Mouse (Mus musculus): ENCODE results near the gene Pbsn. TPM values are rescaled to one million over a fixed set of nuclear protein-coding genes. Genes with fewer than 3 reads are reported as not detected.
A peak's percentile ranks its signal among the peaks of the same experiment; 100 is the strongest.
"Not testable (repeated sequence)": the region's sequence is repeated elsewhere in the genome, so short reads cannot be mapped to it uniquely, and the experiment has no call there.

Pbsn gene
- not detected in 2 replicates for polyA plus RNA-seq (2012; rRNA removed)
- polyA plus RNA-seq (2014; fragmentation: Nextera tagmentation; extraction: Ambion mirVana), result not detected in 2 replicates

GRCm38 (mm10) chrX:77853523-77853922 lies at the start of gene Pbsn:
Gene Pbsn, minus strand, starts transcription at chrX:77853623.
- Histone ChIP-seq H3K27me3 (ENCODE audit: control insufficient read depth, insufficient read depth, low read length) (no peaks in the 10 kb centered on the region), H3K27ac (replicated peaks; ENCODE audit: low read depth, low read length) (no peak within 1 kb of the TSS), H3K9me3 (ENCODE audit: control insufficient read depth, low read length) (no peaks in the 10 kb centered on the region), H3K4me3 (replicated peaks; ENCODE audit: low read length) (no peak within 1 kb of the TSS), H3K36me3 (ENCODE audit: control insufficient read depth, insufficient read depth, low read length) (no peaks in the 10 kb centered on the region), H3K4me2 (replicated peaks; ENCODE audit: low read depth, low read length, severe bottlenecking) (no peak within 1 kb of the TSS), H3K4me1 (ENCODE audit: control insufficient read depth, insufficient read depth, low read length) (no peaks in the 10 kb centered on the region), H3K9ac (ENCODE audit: low read depth, low read length, severe bottlenecking) (no peak within 1 kb of the TSS)
- 100% methylated on average over 1 of the region's 1 CpGs for WGBS
- DNase-seq (ENCODE audit: low spot score) (no peak), ATAC-seq (ENCODE audit: low FRiP score, low read depth) (no peak)
- no peak for TF ChIP-seq POLR2A (IDR thresholded peaks at IDR 0.05; ENCODE audit: borderline replicate concordance, extremely low read depth, insufficient read depth, insufficient read length)

GRCm38 (mm10) chrX:77880033-77880432 lies 26.6 kb upstream of the Pbsn start:
- H3K4me2 ChIP-seq (replicated peaks; ENCODE audit: low read depth, low read length, severe bottlenecking); H3K4me3 ChIP-seq (replicated peaks; ENCODE audit: low read length); ATAC-seq (ENCODE audit: low FRiP score, low read depth); H3K4me1 ChIP-seq (ENCODE audit: control insufficient read depth, insufficient read depth, low read length); H3K36me3 ChIP-seq (ENCODE audit: control insufficient read depth, insufficient read depth, low read length); H3K9me3 ChIP-seq (ENCODE audit: control insufficient read depth, low read length); H3K27me3 ChIP-seq (ENCODE audit: control insufficient read depth, insufficient read depth, low read length); H3K9ac ChIP-seq (ENCODE audit: low read depth, low read length, severe bottlenecking); DNase-seq (ENCODE audit: low spot score); H3K27ac ChIP-seq (replicated peaks; ENCODE audit: low read depth, low read length): not testable (repeated sequence)
- 41% methylated on average over 2 of the region's 4 CpGs for WGBS

- not testable (repeated sequence) for DNase-seq (ENCODE audit: low spot score); H3K4me1 ChIP-seq (ENCODE audit: control insufficient read depth, insufficient read depth, low read length); ATAC-seq (ENCODE audit: low FRiP score, low read depth); H3K27ac ChIP-seq (replicated peaks; ENCODE audit: low read depth, low read length); H3K9ac ChIP-seq (ENCODE audit: low read depth, low read length, severe bottlenecking); H3K9me3 ChIP-seq (ENCODE audit: control insufficient read depth, low read length); H3K4me2 ChIP-seq (replicated peaks; ENCODE audit: low read depth, low read length, severe bottlenecking); H3K36me3 ChIP-seq (ENCODE audit: control insufficient read depth, insufficient read depth, low read length); H3K27me3 ChIP-seq (ENCODE audit: control insufficient read depth, insufficient read depth, low read length); H3K4me3 ChIP-seq (replicated peaks; ENCODE audit: low read length)
- WGBS, result 91% methylated on average over 2 of the region's 2 CpGs
Measured at GRCm38 (mm10) chrX:77864458-77864857, 11.0 kb upstream of the Pbsn start, which contains the start of gene Gm14744. Gene Gm14744, plus strand, starts transcription at chrX:77864758.

- no peak for ATAC-seq (ENCODE audit: low FRiP score, low read depth)
Measured at GRCm38 (mm10) chrX:77812031-77812430, 41.4 kb downstream of the Pbsn start.

GRCm38 (mm10) chrX:77810608-77811206 lies 42.7 kb downstream of the Pbsn start:
- peak; percentile 72 for ATAC-seq (ENCODE audit: low FRiP score, low read depth)
- H3K27ac ChIP-seq (replicated peaks; ENCODE audit: low read depth, low read length), result peak overlapping the region; percentile 68
- no peak for TF ChIP-seq POLR2A (IDR thresholded peaks at IDR 0.05; ENCODE audit: borderline replicate concordance, extremely low read depth, insufficient read depth, insufficient read length)

More at GRCm38 (mm10) chrX:77812031-77812430, 41.4 kb downstream of the Pbsn start:
- 54% methylated on average over 6 of the region's 6 CpGs for WGBS
- H3K27ac ChIP-seq (replicated peaks; ENCODE audit: low read depth, low read length), result no peak overlapping the region
- no peak overlapping the region for H3K4me3 ChIP-seq (replicated peaks; ENCODE audit: low read length)
- no peak overlapping the region for H3K4me2 ChIP-seq (replicated peaks; ENCODE audit: low read depth, low read length, severe bottlenecking)
- H3K27me3 ChIP-seq (ENCODE audit: control insufficient read depth, insufficient read depth, low read length), result no peaks in the 10 kb centered on the region
- no peaks in the 10 kb centered on the region for H3K36me3 ChIP-seq (ENCODE audit: control insufficient read depth, insufficient read depth, low read length)
- H3K4me1 ChIP-seq (ENCODE audit: control insufficient read depth, insufficient read depth, low read length), result no peaks in the 10 kb centered on the region
- DNase-seq (ENCODE audit: low spot score), result peak; percentile 4
- no peak for TF ChIP-seq POLR2A (IDR thresholded peaks at IDR 0.05; ENCODE audit: borderline replicate concordance, extremely low read depth, insufficient read depth, insufficient read length)
- H3K9ac ChIP-seq (ENCODE audit: low read depth, low read length, severe bottlenecking), result no peak overlapping the region
- no peaks in the 10 kb centered on the region for H3K9me3 ChIP-seq (ENCODE audit: control insufficient read depth, low read length)

More at GRCm38 (mm10) chrX:77810608-77811206, 42.7 kb downstream of the Pbsn start:
- Histone ChIP-seq H3K9me3 (ENCODE audit: control insufficient read depth, low read length) (no peaks in the 10 kb centered on the region), H3K9ac (ENCODE audit: low read depth, low read length, severe bottlenecking) (peak overlapping the region; percentile 46), H3K27me3 (ENCODE audit: control insufficient read depth, insufficient read depth, low read length) (no peaks in the 10 kb centered on the region), H3K4me2 (replicated peaks; ENCODE audit: low read depth, low read length, severe bottlenecking) (peak overlapping the region; percentile 41), H3K36me3 (ENCODE audit: control insufficient read depth, insufficient read depth, low read length) (no peaks in the 10 kb centered on the region), H3K4me3 (replicated peaks; ENCODE audit: low read length) (peak overlapping the region; percentile 40), H3K4me1 (ENCODE audit: control insufficient read depth, insufficient read depth, low read length) (no peaks in the 10 kb centered on the region)
- WGBS, result 23% methylated on average over 17 of the region's 17 CpGs
- DNase-seq (ENCODE audit: low spot score), result peak; percentile 39

Data from limb, embryonic 14.5 days (tissue).